Mouse (Mus musculus) heart, adult 2 months (tissue): ENCODE data around the gene Hnrnpul1.

Experiments used
- CTCF ChIP-seq: fragments of 200-600 bp; IDR thresholded peaks from 2 replicates; pipeline ENCODE4 v1.8.1; 2022; ENCODE audit warnings: antibody characterized with exemption, mild to moderate bottlenecking, moderate library complexity
- POLR2A ChIP-seq: fragments of 200-500 bp; IDR thresholded peaks from 2 replicates; pipeline ENCODE4 v1.6.1; 2011; ENCODE audit warnings: mild to moderate bottlenecking, low read depth, low read length, control low read depth; ENCODE audit not compliant: insufficient read depth

- TF ChIP-seq POLR2A (no peak), CTCF (no peak)
These were observed 34.5 kb upstream of the Hnrnpul1 start for GRCm38 (mm10) chr7:25789129-25789440.
